Mouse (Mus musculus) lung, adult 2 months (tissue): ENCODE measurements around the gene Stk40.

Source experiments
- CTCF ChIP-seq: fragments of 200-500 bp; IDR thresholded peaks from 2 replicates; pipeline ENCODE4 v1.5.1; 2011; ENCODE audit warnings: mild to moderate bottlenecking, low read length, control low read depth; ENCODE audit not compliant: insufficient read depth
- POLR2A ChIP-seq: fragments of 200-500 bp; IDR thresholded peaks from 2 replicates; pipeline ENCODE4 v1.6.1; 2011; ENCODE audit warnings: low read depth, mild to moderate bottlenecking, control low read depth, low read length, borderline replicate concordance; ENCODE audit errors: extremely low read depth

DNA sequence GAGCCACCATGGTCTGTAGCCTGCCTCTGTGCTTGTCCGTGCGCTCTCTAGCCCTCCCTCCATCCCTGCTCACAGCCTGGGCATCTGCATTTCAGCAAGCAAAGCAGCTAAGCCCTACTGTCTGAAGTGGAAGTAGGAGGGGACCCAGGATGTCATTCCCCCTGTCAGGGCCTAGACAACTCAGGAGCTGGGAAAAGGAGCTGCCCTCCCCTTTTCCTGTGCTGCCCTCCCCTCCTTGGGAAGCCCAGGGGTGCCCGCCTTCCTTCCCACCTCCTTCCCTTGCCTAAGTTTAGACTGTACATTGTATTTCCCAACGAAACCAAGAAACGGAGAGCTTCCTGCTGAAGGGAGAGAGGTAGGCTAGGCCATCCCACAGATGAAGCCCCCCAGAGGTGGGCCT, 37.3 kb downstream of the Stk40 start:
- TF ChIP-seq CTCF (no peak), POLR2A (no peak)
